Mouse (Mus musculus): ENCODE results near the gene 9330182O14Rik. TPM values are rescaled to one million over a fixed set of nuclear protein-coding genes. Genes with fewer than 3 reads are reported as not detected.

9330182O14Rik gene
- 2.9 TPM for polyA plus RNA-seq (2014; fragmentation: Illumina TruSeq; extraction: RNeasy Lipid Tissue Mini Kit (QIAGEN cat#74804); ENCODE audit: low read depth, low replicate concordance)

DNA sequence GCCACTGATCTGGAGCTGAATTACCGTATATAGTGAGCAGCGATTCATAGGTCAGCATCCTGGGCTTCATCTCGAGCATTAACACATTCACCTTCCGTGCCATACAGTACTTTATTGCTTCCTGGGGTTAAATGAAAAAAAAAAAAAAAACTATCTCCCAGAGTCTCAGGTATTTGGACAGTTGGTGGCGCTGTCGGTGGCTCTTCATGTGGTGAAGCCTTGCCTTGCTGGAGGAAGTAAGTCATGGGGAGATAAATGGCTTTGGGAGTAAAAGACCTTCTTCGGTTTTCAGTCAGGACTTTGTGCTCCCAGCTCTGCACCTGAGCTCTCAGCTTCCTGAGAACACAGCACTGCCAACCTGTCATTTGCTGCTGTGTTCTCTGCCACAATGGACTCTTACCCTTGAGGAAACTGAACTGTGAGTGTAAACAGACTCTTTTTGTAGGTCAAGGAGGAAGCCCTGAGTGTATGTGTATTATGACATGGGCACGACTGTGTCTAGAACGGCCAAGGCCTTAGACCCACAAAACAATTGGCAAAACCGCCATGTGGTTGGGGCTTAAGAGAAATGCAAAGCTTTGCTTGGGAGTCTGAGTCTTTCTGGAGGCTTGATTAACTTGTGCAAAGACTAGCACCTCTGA is at the start of gene 9330182O14Rik:
Gene 9330182O14Rik (plus strand): TSS at position 214 of the 641 bp plus-strand sequence.

All from testis, adult 10 weeks (tissue).